Mouse (Mus musculus): ENCODE measurements around the gene Gm33543. TPM values are rescaled to one million over a fixed set of nuclear protein-coding genes. Genes with fewer than 3 reads are reported as not detected.
A peak's percentile ranks its signal among the peaks of the same experiment; 100 is the strongest.

Gm33543 gene
- polyA plus RNA-seq, 1 experiment, result not detected

- TF ChIP-seq CTCF (IDR thresholded peaks at IDR 0.05; ENCODE audit: low read depth, low read length), result no peak
- no peak for TF ChIP-seq EP300 (IDR thresholded peaks at IDR 0.05; ENCODE audit: insufficient read depth, low read depth, low read length)
- TF ChIP-seq POLR2A (IDR thresholded peaks at IDR 0.05; ENCODE audit: insufficient read depth, low read length), result no peak
- H3K9ac ChIP-seq (ENCODE audit: low read depth, poor library complexity, severe bottlenecking), result peak overlapping the region; percentile 48
- H3K9me3 ChIP-seq (replicated peaks; ENCODE audit: control insufficient read depth, insufficient read depth, low read length, poor library complexity, severe bottlenecking), result no peaks in the 10 kb centered on the region
- H3K4me3 ChIP-seq (ENCODE audit: low read depth, low read length), result peak overlapping the region; percentile 76
- peaks cover 5% of the 10 kb centered on the region for H3K4me1 ChIP-seq (ENCODE audit: control insufficient read depth, insufficient read depth, low read length)
- no peaks in the 10 kb centered on the region for H3K27me3 ChIP-seq (ENCODE audit: control insufficient read depth, insufficient read depth, low read length, poor library complexity, severe bottlenecking)
- H3K36me3 ChIP-seq (ENCODE audit: control insufficient read depth, insufficient read depth, low read length, poor library complexity, severe bottlenecking), result no peaks in the 10 kb centered on the region
- peak overlapping the region; percentile 98 for H3K27ac ChIP-seq (ENCODE audit: insufficient read depth, low read length)
Measured at GRCm38 (mm10) chr10:95879983-95880934, 37.5 kb upstream of the Gm33543 start.

DNA sequence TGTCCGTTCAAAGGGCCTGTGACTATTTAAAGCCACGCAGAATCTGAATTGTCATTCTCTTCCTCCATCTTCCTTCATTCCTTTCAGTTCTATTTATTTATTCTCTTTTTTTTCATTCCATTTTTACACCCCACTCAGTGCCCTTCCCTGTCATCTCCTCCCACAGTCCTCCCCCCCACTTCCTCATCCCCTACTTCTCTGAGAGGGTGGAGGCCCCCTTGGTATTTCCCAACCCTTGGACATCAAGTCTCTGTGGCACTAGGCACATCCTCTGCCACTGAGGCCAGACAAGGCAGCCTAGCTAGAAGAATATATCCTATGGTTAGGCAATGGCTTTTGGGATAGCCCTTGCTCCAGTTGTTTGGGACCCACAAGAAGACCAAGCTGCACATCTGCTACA is 28.1 kb upstream of the Gm33543 start:
- Histone ChIP-seq H3K4me1 (ENCODE audit: control insufficient read depth, insufficient read depth, low read length) (no peaks in the 10 kb centered on the region), H3K9ac (ENCODE audit: low read depth, poor library complexity, severe bottlenecking) (no peak overlapping the region), H3K27me3 (ENCODE audit: control insufficient read depth, insufficient read depth, low read length, poor library complexity, severe bottlenecking) (no peaks in the 10 kb centered on the region), H3K27ac (ENCODE audit: insufficient read depth, low read length) (no peak overlapping the region), H3K4me3 (ENCODE audit: low read depth, low read length) (no peak overlapping the region), H3K36me3 (ENCODE audit: control insufficient read depth, insufficient read depth, low read length, poor library complexity, severe bottlenecking) (no peaks in the 10 kb centered on the region), H3K9me3 (replicated peaks; ENCODE audit: control insufficient read depth, insufficient read depth, low read length, poor library complexity, severe bottlenecking) (no peaks in the 10 kb centered on the region)
- TF ChIP-seq EP300 (IDR thresholded peaks at IDR 0.05; ENCODE audit: insufficient read depth, low read depth, low read length), result no peak
- no peak for TF ChIP-seq CTCF (IDR thresholded peaks at IDR 0.05; ENCODE audit: low read depth, low read length)
- TF ChIP-seq POLR2A (IDR thresholded peaks at IDR 0.05; ENCODE audit: insufficient read depth, low read length), result no peak

DNA sequence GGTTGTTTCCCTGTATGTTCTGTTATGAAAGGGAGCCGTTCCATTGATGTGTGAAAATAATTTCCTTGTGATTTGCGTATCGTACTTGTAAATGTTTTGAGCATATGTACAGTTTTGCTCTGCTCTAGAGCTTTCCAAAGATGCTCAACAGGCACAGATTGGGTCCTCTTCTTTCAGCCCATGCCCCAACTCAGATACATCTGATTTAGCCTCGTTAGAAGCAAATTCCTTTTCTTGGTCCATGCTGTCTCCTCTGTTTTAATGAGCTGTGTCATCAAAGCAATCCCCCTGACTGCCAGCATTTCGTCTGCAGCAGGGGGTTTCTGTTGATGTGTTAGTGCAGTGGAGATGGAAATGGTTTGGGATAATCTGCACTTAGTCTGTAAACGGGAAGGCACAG is 25.6 kb upstream of the Gm33543 start:
- no peak overlapping the region for H3K27ac ChIP-seq (ENCODE audit: insufficient read depth, low read length)
- H3K4me3 ChIP-seq (ENCODE audit: low read depth, low read length), result no peak overlapping the region
- H3K27me3 ChIP-seq (ENCODE audit: control insufficient read depth, insufficient read depth, low read length, poor library complexity, severe bottlenecking), result no peaks in the 10 kb centered on the region
- no peak overlapping the region for H3K9ac ChIP-seq (ENCODE audit: low read depth, poor library complexity, severe bottlenecking)
- H3K9me3 ChIP-seq (replicated peaks; ENCODE audit: control insufficient read depth, insufficient read depth, low read length, poor library complexity, severe bottlenecking), result no peaks in the 10 kb centered on the region
- no peak for TF ChIP-seq CTCF (IDR thresholded peaks at IDR 0.05; ENCODE audit: low read depth, low read length)
- no peak for TF ChIP-seq EP300 (IDR thresholded peaks at IDR 0.05; ENCODE audit: insufficient read depth, low read depth, low read length)
- no peak for TF ChIP-seq POLR2A (IDR thresholded peaks at IDR 0.05; ENCODE audit: insufficient read depth, low read length)
- no peaks in the 10 kb centered on the region for H3K36me3 ChIP-seq (ENCODE audit: control insufficient read depth, insufficient read depth, low read length, poor library complexity, severe bottlenecking)
- H3K4me1 ChIP-seq (ENCODE audit: control insufficient read depth, insufficient read depth, low read length), result no peaks in the 10 kb centered on the region

DNA sequence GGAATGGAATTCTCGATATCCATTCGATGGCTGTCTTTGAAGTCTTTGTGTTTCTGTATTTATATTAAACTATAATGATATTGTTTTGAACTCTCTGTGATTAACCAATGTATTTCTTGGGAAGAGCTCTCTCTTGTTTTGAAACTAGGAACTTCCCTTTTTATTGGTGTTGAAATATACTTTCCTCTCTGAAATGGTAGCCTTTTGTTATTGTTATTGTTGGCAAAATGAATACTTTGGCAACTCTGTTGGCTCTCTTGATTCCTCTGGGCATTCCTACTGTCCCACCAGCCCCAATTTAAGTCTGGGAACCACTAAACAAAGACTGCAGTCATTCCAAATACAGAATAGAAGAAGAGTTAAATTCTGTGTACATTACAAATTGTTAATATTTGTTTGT is 24.9 kb upstream of the Gm33543 start:
- TF ChIP-seq CTCF (IDR thresholded peaks at IDR 0.05; ENCODE audit: low read depth, low read length) (no peak), POLR2A (IDR thresholded peaks at IDR 0.05; ENCODE audit: insufficient read depth, low read length) (no peak), EP300 (IDR thresholded peaks at IDR 0.05; ENCODE audit: insufficient read depth, low read depth, low read length) (no peak)
- Histone ChIP-seq H3K4me3 (ENCODE audit: low read depth, low read length) (no peak overlapping the region), H3K9ac (ENCODE audit: low read depth, poor library complexity, severe bottlenecking) (no peak overlapping the region), H3K27ac (ENCODE audit: insufficient read depth, low read length) (no peak overlapping the region), H3K36me3 (ENCODE audit: control insufficient read depth, insufficient read depth, low read length, poor library complexity, severe bottlenecking) (no peaks in the 10 kb centered on the region), H3K9me3 (replicated peaks; ENCODE audit: control insufficient read depth, insufficient read depth, low read length, poor library complexity, severe bottlenecking) (no peaks in the 10 kb centered on the region), H3K27me3 (ENCODE audit: control insufficient read depth, insufficient read depth, low read length, poor library complexity, severe bottlenecking) (no peaks in the 10 kb centered on the region), H3K4me1 (ENCODE audit: control insufficient read depth, insufficient read depth, low read length) (no peaks in the 10 kb centered on the region)

DNA sequence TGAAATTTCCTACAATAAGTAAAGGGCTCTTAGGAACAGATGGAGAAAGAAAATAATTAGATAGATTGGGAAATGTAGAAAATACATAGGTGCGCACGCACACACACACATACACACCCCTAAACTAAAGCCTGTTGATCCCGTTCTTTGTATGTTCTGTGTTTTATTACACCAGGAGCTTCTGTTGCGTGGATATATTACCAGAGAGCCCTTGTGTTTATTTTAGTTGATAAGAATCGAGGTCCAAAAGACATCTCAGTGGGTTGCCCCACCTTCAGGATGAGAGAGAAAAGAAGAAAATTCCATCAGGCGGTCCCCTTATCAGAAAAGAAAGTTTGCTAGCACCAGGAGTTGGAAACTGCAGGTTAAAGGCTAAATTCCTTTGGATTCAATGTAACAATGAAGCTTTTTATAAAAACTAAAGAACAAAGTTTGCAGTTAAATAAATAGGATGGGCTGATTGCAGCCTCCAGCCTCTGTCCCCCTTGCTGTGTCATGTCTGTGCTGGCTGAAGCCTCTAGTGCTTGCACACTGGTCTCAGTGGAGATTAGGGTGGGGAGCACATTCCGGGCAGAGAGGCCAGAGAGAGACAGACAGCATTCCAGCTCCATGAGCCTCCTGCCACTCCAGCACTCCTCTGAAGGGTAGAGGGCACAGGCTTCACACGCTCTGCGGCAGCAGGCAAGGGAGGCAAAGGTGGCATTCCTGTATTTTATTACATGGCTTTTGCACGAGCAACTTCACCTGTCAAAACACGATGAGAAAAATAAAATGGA is 21.8 kb upstream of the Gm33543 start:
- TF ChIP-seq CTCF (IDR thresholded peaks at IDR 0.05; ENCODE audit: low read depth, low read length) (no peak), EP300 (IDR thresholded peaks at IDR 0.05; ENCODE audit: insufficient read depth, low read depth, low read length) (no peak), POLR2A (IDR thresholded peaks at IDR 0.05; ENCODE audit: insufficient read depth, low read length) (no peak)
- no peak overlapping the region for H3K9ac ChIP-seq (ENCODE audit: low read depth, poor library complexity, severe bottlenecking)
- H3K4me1 ChIP-seq (ENCODE audit: control insufficient read depth, insufficient read depth, low read length), result peaks cover 4% of the 10 kb centered on the region
- peak overlapping the region; percentile 29 for H3K27ac ChIP-seq (ENCODE audit: insufficient read depth, low read length)
- no peaks in the 10 kb centered on the region for H3K9me3 ChIP-seq (replicated peaks; ENCODE audit: control insufficient read depth, insufficient read depth, low read length, poor library complexity, severe bottlenecking)
- no peaks in the 10 kb centered on the region for H3K27me3 ChIP-seq (ENCODE audit: control insufficient read depth, insufficient read depth, low read length, poor library complexity, severe bottlenecking)
- H3K4me3 ChIP-seq (ENCODE audit: low read depth, low read length), result no peak overlapping the region
- no peaks in the 10 kb centered on the region for H3K36me3 ChIP-seq (ENCODE audit: control insufficient read depth, insufficient read depth, low read length, poor library complexity, severe bottlenecking)

All from ES-Bruce4 (cell line).